Mouse (Mus musculus): ENCODE measurements around the gene Ldha. TPM values are rescaled to one million over a fixed set of nuclear protein-coding genes. Genes with fewer than 3 reads are reported as not detected.

The Ldha gene
- total and polyA plus RNA-seq, 3 experiments = 674 to 741 (median 738) TPM

- WGBS = 81% methylated on average over 5 of the region's 5 CpGs
- DNase-seq = no peak
- H3K79me2 ChIP-seq (replicated peaks; ENCODE audit: control insufficient read depth, insufficient read depth, low read length) = no peaks in the 10 kb centered on the region
- no peak for TF ChIP-seq CTCF (IDR thresholded peaks at IDR 0.05)
- no peak for TF ChIP-seq POLR2A (IDR thresholded peaks at IDR 0.05; ENCODE audit: insufficient read depth, low read depth, low read length)
- TF ChIP-seq EP300 (IDR thresholded peaks at IDR 0.05; ENCODE audit: insufficient read depth, low read depth, low read length) = no peak
- no peak overlapping the region for H3K9ac ChIP-seq (ENCODE audit: low read depth, low read length)
- no peaks in the 10 kb centered on the region for H3K36me3 ChIP-seq (ENCODE audit: control insufficient read depth, insufficient read depth, low read length)
- H3K4me3 ChIP-seq = no peak overlapping the region
- peaks cover 17% of the 10 kb centered on the region for H3K4me1 ChIP-seq (ENCODE audit: control insufficient read depth, insufficient read depth, low read length)
- intact Hi-C loops (cut with DNase I) = no loop called here
- H3K27me3 ChIP-seq (ENCODE audit: control insufficient read depth, insufficient read depth, low read length) = no peaks in the 10 kb centered on the region
- peak overlapping the region; percentile 84 for H3K27ac ChIP-seq
These were observed 1.4 kb upstream of the Ldha start for GRCm38 (mm10) chr7:46839861-46840260.

DNA sequence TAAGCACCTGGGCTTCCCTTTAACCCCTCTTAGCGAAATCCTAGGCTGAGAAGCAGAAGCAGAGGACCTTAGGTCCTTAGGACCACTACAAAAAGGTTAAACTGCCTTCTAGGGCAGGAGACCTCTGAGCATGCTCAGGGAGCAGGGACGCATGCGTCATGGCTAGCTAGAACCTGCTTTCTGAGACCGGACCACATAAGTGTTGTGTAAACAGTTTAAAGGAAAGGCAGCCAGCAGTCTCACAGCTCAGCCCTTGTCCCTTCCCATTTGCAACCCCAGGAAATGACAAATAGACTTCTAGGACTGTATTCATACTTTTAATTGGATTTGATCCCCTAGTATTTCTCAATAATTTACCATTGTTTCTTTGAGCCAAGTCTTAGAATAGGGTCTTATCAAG lies 949 bp upstream of the Ldha start:
- TF ChIP-seq EP300 (IDR thresholded peaks at IDR 0.05; ENCODE audit: insufficient read depth, low read depth, low read length) (no peak), POLR2A (IDR thresholded peaks at IDR 0.05; ENCODE audit: insufficient read depth, low read depth, low read length) (no peak), CTCF (IDR thresholded peaks at IDR 0.05) (no peak)
- Histone ChIP-seq H3K4me1 (ENCODE audit: control insufficient read depth, insufficient read depth, low read length) (peaks cover 19% of the 10 kb centered on the region), H3K9ac (ENCODE audit: low read depth, low read length) (no peak overlapping the region), H3K36me3 (ENCODE audit: control insufficient read depth, insufficient read depth, low read length) (no peaks in the 10 kb centered on the region), H3K79me2 (replicated peaks; ENCODE audit: control insufficient read depth, insufficient read depth, low read length) (no peaks in the 10 kb centered on the region), H3K27ac (no peak overlapping the region), H3K4me3 (no peak overlapping the region), H3K27me3 (ENCODE audit: control insufficient read depth, insufficient read depth, low read length) (no peaks in the 10 kb centered on the region)
- 65% methylated on average over 4 of the region's 4 CpGs for WGBS
- DNase-seq = no peak
- intact Hi-C loops (cut with DNase I) = no loop called here

GRCm38 (mm10) chr7:46842278-46842677 lies 1.0 kb downstream of the Ldha start:
- Histone ChIP-seq H3K9ac (ENCODE audit: low read depth, low read length) (no peak overlapping the region), H3K4me3 (no peak overlapping the region), H3K79me2 (replicated peaks; ENCODE audit: control insufficient read depth, insufficient read depth, low read length) (no peaks in the 10 kb centered on the region), H3K27me3 (ENCODE audit: control insufficient read depth, insufficient read depth, low read length) (no peaks in the 10 kb centered on the region), H3K36me3 (ENCODE audit: control insufficient read depth, insufficient read depth, low read length) (peaks cover 2% of the 10 kb centered on the region; the same call in 1 of the 2 replicates), H3K4me1 (ENCODE audit: control insufficient read depth, insufficient read depth, low read length) (peaks cover 20% of the 10 kb centered on the region), H3K27ac (no peak overlapping the region)
- TF ChIP-seq POLR2A (IDR thresholded peaks at IDR 0.05; ENCODE audit: insufficient read depth, low read depth, low read length) (no peak), EP300 (IDR thresholded peaks at IDR 0.05; ENCODE audit: insufficient read depth, low read depth, low read length) (no peak), CTCF (IDR thresholded peaks at IDR 0.05) (no peak)
- 53% methylated on average over 5 of the region's 5 CpGs for WGBS
- intact Hi-C loops (cut with DNase I) = no loop called here
- no peak for DNase-seq

DNA sequence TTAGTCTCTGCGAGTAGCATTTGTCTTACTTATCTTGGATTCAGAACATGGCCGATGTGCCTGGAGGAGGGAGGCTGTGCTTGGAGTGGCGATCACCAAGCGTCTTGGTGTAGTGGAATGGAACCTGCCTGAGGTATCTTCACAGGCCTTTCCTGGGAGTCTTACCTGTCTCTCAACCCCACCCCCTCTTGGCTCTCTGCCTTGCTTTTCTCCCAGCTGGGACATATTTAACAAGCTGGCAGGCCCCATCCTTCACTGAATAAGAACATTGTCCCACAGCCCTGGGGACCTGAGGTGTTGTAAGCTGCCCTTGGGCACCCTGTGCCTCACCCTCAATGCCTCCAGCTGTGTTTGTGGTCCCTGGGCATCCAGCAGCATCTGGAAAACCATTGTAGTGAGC lies 2.3 kb downstream of the Ldha start:
- no peak overlapping the region for H3K4me3 ChIP-seq
- no peaks in the 10 kb centered on the region for H3K27me3 ChIP-seq (ENCODE audit: control insufficient read depth, insufficient read depth, low read length)
- TF ChIP-seq POLR2A (IDR thresholded peaks at IDR 0.05; ENCODE audit: insufficient read depth, low read depth, low read length) = no peak
- no peak for TF ChIP-seq CTCF (IDR thresholded peaks at IDR 0.05)
- TF ChIP-seq EP300 (IDR thresholded peaks at IDR 0.05; ENCODE audit: insufficient read depth, low read depth, low read length) = no peak
- WGBS = 88% methylated on average over 4 of the region's 4 CpGs
- DNase-seq = no peak
- H3K27ac ChIP-seq = no peak overlapping the region
- no peak overlapping the region for H3K9ac ChIP-seq (ENCODE audit: low read depth, low read length)
- H3K79me2 ChIP-seq (replicated peaks; ENCODE audit: control insufficient read depth, insufficient read depth, low read length) = no peaks in the 10 kb centered on the region
- intact Hi-C loops (cut with DNase I) = no loop called here
- peaks cover 19% of the 10 kb centered on the region for H3K4me1 ChIP-seq (ENCODE audit: control insufficient read depth, insufficient read depth, low read length)
- peaks cover 8% of the 10 kb centered on the region; the same call in 1 of the 2 replicates for H3K36me3 ChIP-seq (ENCODE audit: control insufficient read depth, insufficient read depth, low read length)

DNA sequence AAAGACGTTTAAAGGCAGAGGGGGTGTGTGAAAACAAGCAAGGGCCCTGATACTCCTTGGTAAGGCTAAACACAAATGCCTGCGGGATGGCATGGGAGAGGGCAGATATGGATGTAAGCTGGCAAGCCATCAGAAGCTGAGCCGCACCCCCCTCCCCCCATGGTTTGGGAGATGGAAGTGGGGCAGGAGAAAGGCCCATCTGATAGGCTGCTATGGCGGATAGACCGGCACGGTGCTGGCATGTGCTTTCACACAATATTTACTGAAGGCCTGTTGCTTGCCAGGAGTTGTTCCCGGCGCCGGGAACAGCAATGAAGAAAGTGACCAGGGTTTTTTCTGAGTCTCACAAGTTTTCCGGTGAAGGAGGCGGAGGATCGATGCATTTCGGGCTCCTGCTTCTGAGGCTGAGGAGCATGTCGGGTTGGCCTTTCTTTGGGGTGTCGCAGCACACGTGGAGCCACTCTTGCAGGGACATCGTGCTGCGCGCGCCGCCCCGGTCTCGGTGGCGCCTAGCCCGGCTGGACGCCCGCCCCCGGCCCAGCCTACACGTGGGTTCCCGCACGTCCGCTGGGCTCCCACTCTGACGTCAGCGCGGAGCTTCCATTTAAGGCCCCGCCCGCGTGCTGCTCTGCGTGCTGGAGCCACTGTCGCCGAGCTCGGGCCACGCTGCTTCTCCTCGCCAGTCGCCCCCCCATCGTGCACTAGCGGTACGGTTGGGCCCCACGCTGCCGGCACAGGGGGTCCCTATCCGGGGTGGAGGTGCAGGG lies 4.1 kb downstream of the Ldha start:
- Histone ChIP-seq H3K79me2 (replicated peaks; ENCODE audit: control insufficient read depth, insufficient read depth, low read length) (no peaks in the 10 kb centered on the region), H3K27me3 (ENCODE audit: control insufficient read depth, insufficient read depth, low read length) (no peaks in the 10 kb centered on the region), H3K9ac (ENCODE audit: low read depth, low read length) (peak overlapping the region; percentile 95), H3K4me3 (peak overlapping the region; percentile 99), H3K36me3 (ENCODE audit: control insufficient read depth, insufficient read depth, low read length) (peaks cover 14% of the 10 kb centered on the region; the same call in 1 of the 2 replicates), H3K27ac (peak overlapping the region; percentile 99), H3K4me1 (ENCODE audit: control insufficient read depth, insufficient read depth, low read length) (peaks cover 6% of the 10 kb centered on the region)
- under 1% methylated on average over 51 of the region's 51 CpGs for WGBS
- TF ChIP-seq POLR2A (IDR thresholded peaks at IDR 0.05; ENCODE audit: insufficient read depth, low read depth, low read length) = peak; percentile 97
- no peak for TF ChIP-seq CTCF (IDR thresholded peaks at IDR 0.05)
- no peak for TF ChIP-seq EP300 (IDR thresholded peaks at IDR 0.05; ENCODE audit: insufficient read depth, low read depth, low read length)
- DNase-seq = peak; percentile 96 to 97
- intact Hi-C loops (cut with DNase I) = loop anchor here (2.0 to 5.0 kb wide), 3 partner anchors 17 to 167 kb away; partner anchors contain the start of gene Tsg101

- intact Hi-C loops (cut with DNase I) = loop anchor here (2.0 to 5.0 kb wide), 4 partner anchors 17 to 166 kb away; partner anchors contain the start of genes Gtf2h1, Hps5 and Tsg101
- WGBS = under 1% methylated on average over 36 of the region's 36 CpGs
- H3K36me3 ChIP-seq (ENCODE audit: control insufficient read depth, insufficient read depth, low read length) = peaks cover 14% of the 10 kb centered on the region; the same call in 1 of the 2 replicates
- H3K27ac ChIP-seq = peak overlapping the region; percentile 99
- H3K9ac ChIP-seq (ENCODE audit: low read depth, low read length) = peak overlapping the region; percentile 95
- no peaks in the 10 kb centered on the region for H3K27me3 ChIP-seq (ENCODE audit: control insufficient read depth, insufficient read depth, low read length)
- H3K4me1 ChIP-seq (ENCODE audit: control insufficient read depth, insufficient read depth, low read length) = peaks cover 6% of the 10 kb centered on the region
- H3K4me3 ChIP-seq = peak overlapping the region; percentile 99
- TF ChIP-seq CTCF (IDR thresholded peaks at IDR 0.05) (no peak), POLR2A (IDR thresholded peaks at IDR 0.05; ENCODE audit: insufficient read depth, low read depth, low read length) (no peak), EP300 (IDR thresholded peaks at IDR 0.05; ENCODE audit: insufficient read depth, low read depth, low read length) (no peak)
- DNase-seq = peak in 1 of 2 experiments; percentile 66
- H3K79me2 ChIP-seq (replicated peaks; ENCODE audit: control insufficient read depth, insufficient read depth, low read length) = no peaks in the 10 kb centered on the region
These were observed 4.8 kb downstream of the Ldha start for GRCm38 (mm10) chr7:46845978-46846485.

All from heart, adult 2 months (tissue).